Mouse (Mus musculus): Measurements from ENCODE around the gene Mettl7a2. TPM values are rescaled to one million over a fixed set of nuclear protein-coding genes. Genes with fewer than 3 reads are reported as not detected.
"Not testable (repeated sequence)": the region's sequence is repeated elsewhere in the genome, so short reads cannot be mapped to it uniquely, and the experiment has no call there.

Mettl7a2 gene
- total and polyA plus RNA-seq, 3 experiments: not detected

GRCm38 (mm10) chr15:100334629-100335028 lies 18.4 kb upstream of the Mettl7a2 start, which contains the start of gene Mettl7a3:
TSS of gene Mettl7a3 (plus strand) at chr15:100334929.
- Histone ChIP-seq H3K36me3 (ENCODE audit: control insufficient read depth in 1 of 2, insufficient read depth in 2 of 2, low read length in 2 of 2) (peaks cover 0 to 3% of the 10 kb centered on the region in 2 experiments; a peak in 1 of 4 replicates), H3K9ac (ENCODE audit: control insufficient read depth, low read depth, low read length, poor library complexity, severe bottlenecking) (no peak within 1 kb of the TSS), H3K79me2 (ENCODE audit: control insufficient read depth, insufficient read depth, low read length, poor library complexity) (no peaks in the 10 kb centered on the region), H3K27ac (ENCODE audit: control insufficient read depth, low read depth, low read length) (no peak within 1 kb of the TSS), H3K9me3 (replicated peaks; ENCODE audit: insufficient read depth, low read length) (no peaks in the 10 kb centered on the region), H3K4me3 (ENCODE audit: control insufficient read depth in 1 of 2, insufficient read depth in 1 of 2, low read depth in 2 of 2, low read length in 2 of 2) (no peak within 1 kb of the TSS), H3K27me3 (ENCODE audit: control insufficient read depth in 1 of 2, insufficient read depth in 2 of 2, low read length in 2 of 2) (no peaks in the 10 kb centered on the region), H3K4me1 (ENCODE audit: control insufficient read depth in 1 of 2, insufficient read depth in 2 of 2, low read length in 2 of 2) (peaks cover 3 to 4% of the 10 kb centered on the region in 2 experiments)
- no peak for DNase-seq (ENCODE audit: low read depth, low spot score)
- TF ChIP-seq ZC3H11A (IDR thresholded peaks at IDR 0.05; ENCODE audit: low read depth, low read length) (no peak), CHD1 (IDR thresholded peaks at IDR 0.05; ENCODE audit: low read depth, low read length) (no peak), UBTF (IDR thresholded peaks at IDR 0.05; ENCODE audit: borderline replicate concordance, insufficient read depth, low read depth, low read length) (no peak), GATA1 (IDR thresholded peaks at IDR 0.05; ENCODE audit: low read depth, low read length) (no peak), EP300 (IDR thresholded peaks at IDR 0.05; ENCODE audit: low read depth in 1 of 2, low read length in 2 of 2) (no peak), E2F4 (IDR thresholded peaks at IDR 0.05; ENCODE audit: borderline replicate concordance, low read depth, low read length) (no peak), POLR2AphosphoS5 (IDR thresholded peaks at IDR 0.05; ENCODE audit: borderline replicate concordance, low read depth, low read length) (no peak), MAFK (IDR thresholded peaks at IDR 0.05; ENCODE audit: borderline replicate concordance, low read depth, low read length) (no peak), MAX (IDR thresholded peaks at IDR 0.05; ENCODE audit: low read length) (no peak), POLR2AphosphoS2 (IDR thresholded peaks at IDR 0.05; ENCODE audit: low read length) (no peak), CHD2 (IDR thresholded peaks at IDR 0.05; ENCODE audit: low read length) (no peak), POLR2A (IDR thresholded peaks at IDR 0.05; ENCODE audit: control insufficient read depth in 1 of 2, insufficient read depth in 1 of 2, low read depth in 1 of 2, low read length in 2 of 2, poor library complexity in 1 of 2) (no peak)

GRCm38 (mm10) chr15:100337328-100337727 lies 15.7 kb upstream of the Mettl7a2 start:
- not testable (repeated sequence) for H3K36me3 ChIP-seq (ENCODE audit: control insufficient read depth in 1 of 2, insufficient read depth in 2 of 2, low read length in 2 of 2); H3K9me3 ChIP-seq (replicated peaks; ENCODE audit: insufficient read depth, low read length); H3K9ac ChIP-seq (ENCODE audit: control insufficient read depth, low read depth, low read length, poor library complexity, severe bottlenecking); H3K27ac ChIP-seq (ENCODE audit: control insufficient read depth, low read depth, low read length); DNase-seq (ENCODE audit: low read depth, low spot score); H3K4me1 ChIP-seq (ENCODE audit: control insufficient read depth in 1 of 2, insufficient read depth in 2 of 2, low read length in 2 of 2); H3K4me3 ChIP-seq (ENCODE audit: control insufficient read depth in 1 of 2, insufficient read depth in 1 of 2, low read depth in 2 of 2, low read length in 2 of 2); H3K27me3 ChIP-seq (ENCODE audit: control insufficient read depth in 1 of 2, insufficient read depth in 2 of 2, low read length in 2 of 2); H3K79me2 ChIP-seq (ENCODE audit: control insufficient read depth, insufficient read depth, low read length, poor library complexity)

GRCm38 (mm10) chr15:100337847-100338246 lies 15.2 kb upstream of the Mettl7a2 start:
- H3K4me3 ChIP-seq (ENCODE audit: control insufficient read depth in 1 of 2, insufficient read depth in 1 of 2, low read depth in 2 of 2, low read length in 2 of 2); H3K9me3 ChIP-seq (replicated peaks; ENCODE audit: insufficient read depth, low read length); H3K79me2 ChIP-seq (ENCODE audit: control insufficient read depth, insufficient read depth, low read length, poor library complexity); H3K9ac ChIP-seq (ENCODE audit: control insufficient read depth, low read depth, low read length, poor library complexity, severe bottlenecking); H3K36me3 ChIP-seq (ENCODE audit: control insufficient read depth in 1 of 2, insufficient read depth in 2 of 2, low read length in 2 of 2); H3K4me1 ChIP-seq (ENCODE audit: control insufficient read depth in 1 of 2, insufficient read depth in 2 of 2, low read length in 2 of 2); H3K27ac ChIP-seq (ENCODE audit: control insufficient read depth, low read depth, low read length); H3K27me3 ChIP-seq (ENCODE audit: control insufficient read depth in 1 of 2, insufficient read depth in 2 of 2, low read length in 2 of 2): not testable (repeated sequence)
- peak; percentile 87 for DNase-seq (ENCODE audit: low read depth, low spot score)
- TF ChIP-seq CTCF (IDR thresholded peaks at IDR 0.05 in 2 of 3, conservative IDR thresholded peaks at IDR 0.05 in 1 of 3; ENCODE audit: control insufficient read depth in 1 of 3, insufficient read depth in 1 of 3, low read depth in 2 of 3, low read length in 3 of 3, poor library complexity in 1 of 3, severe bottlenecking in 1 of 3): peak; percentile 49 to 55 (median 53)
- TF ChIP-seq SMC3 (IDR thresholded peaks at IDR 0.05; ENCODE audit: low read depth, low read length): peak; percentile 75
- peak; percentile 67 for TF ChIP-seq ZC3H11A (IDR thresholded peaks at IDR 0.05; ENCODE audit: low read depth, low read length)
- peak; percentile 49 for TF ChIP-seq RAD21 (IDR thresholded peaks at IDR 0.05; ENCODE audit: low read depth, low read length)

- not testable (repeated sequence) for H3K36me3 ChIP-seq (ENCODE audit: control insufficient read depth in 1 of 2, insufficient read depth in 2 of 2, low read length in 2 of 2); H3K4me3 ChIP-seq (ENCODE audit: control insufficient read depth in 1 of 2, insufficient read depth in 1 of 2, low read depth in 2 of 2, low read length in 2 of 2); H3K27me3 ChIP-seq (ENCODE audit: control insufficient read depth in 1 of 2, insufficient read depth in 2 of 2, low read length in 2 of 2); H3K27ac ChIP-seq (ENCODE audit: control insufficient read depth, low read depth, low read length); H3K9ac ChIP-seq (ENCODE audit: control insufficient read depth, low read depth, low read length, poor library complexity, severe bottlenecking); DNase-seq (ENCODE audit: low read depth, low spot score); H3K4me1 ChIP-seq (ENCODE audit: control insufficient read depth in 1 of 2, insufficient read depth in 2 of 2, low read length in 2 of 2); H3K79me2 ChIP-seq (ENCODE audit: control insufficient read depth, insufficient read depth, low read length, poor library complexity); H3K9me3 ChIP-seq (replicated peaks; ENCODE audit: insufficient read depth, low read length)
Observed at GRCm38 (mm10) chr15:100341314-100341980, 11.6 kb upstream of the Mettl7a2 start.
